Mouse (Mus musculus): ENCODE data around the gene Inpp4b.

The Inpp4b gene

DNA sequence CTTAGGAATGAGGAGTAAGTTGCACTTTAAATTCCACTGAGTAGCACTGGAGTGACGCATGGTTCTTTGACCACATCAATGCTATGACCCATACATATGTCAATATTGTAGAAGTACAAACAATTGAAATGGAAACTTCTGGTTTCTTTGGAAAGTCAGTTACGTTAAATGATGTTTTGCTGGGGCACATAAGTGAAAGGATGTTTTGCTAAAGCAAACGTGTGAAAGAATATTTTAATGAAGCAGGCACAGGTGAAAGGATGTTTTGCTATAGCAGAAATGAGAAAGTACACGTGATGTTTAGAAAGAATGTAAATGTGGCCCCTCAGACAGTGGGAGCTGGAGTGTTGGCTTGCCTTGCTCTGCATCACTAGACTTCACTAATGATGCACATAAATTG, 216.2 kb downstream of the Inpp4b start:
- in situ Hi-C loops (cut with MboI; ENCODE audit: low pct_unique_long_range_greater_than_20kb in 1 of 2, low sequenced_read_pairs in 2 of 2, unreplicated experiment in 1 of 2), result no loop called here

DNA sequence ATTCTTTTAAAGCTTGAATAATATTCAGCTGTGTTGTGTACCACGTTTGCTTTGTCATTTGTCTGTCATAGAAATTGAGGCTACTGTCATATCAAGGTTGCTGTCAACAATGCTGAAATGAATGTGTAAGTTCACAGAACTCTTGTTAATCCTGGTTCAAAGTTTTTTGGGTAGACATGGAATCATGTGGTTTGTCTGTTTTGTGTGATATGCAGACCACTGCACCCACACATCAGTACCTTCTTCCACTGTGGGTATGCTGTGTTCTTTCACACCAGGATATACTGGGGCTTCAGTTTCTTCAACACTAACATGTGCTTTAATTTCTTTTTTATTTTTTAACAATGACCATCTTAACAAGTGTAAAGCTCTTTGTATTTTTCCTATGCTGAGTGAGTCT, 220.0 kb downstream of the Inpp4b start:
- in situ Hi-C loops (cut with MboI; ENCODE audit: low pct_unique_long_range_greater_than_20kb in 1 of 2, low sequenced_read_pairs in 2 of 2, unreplicated experiment in 1 of 2), result no loop called here

DNA sequence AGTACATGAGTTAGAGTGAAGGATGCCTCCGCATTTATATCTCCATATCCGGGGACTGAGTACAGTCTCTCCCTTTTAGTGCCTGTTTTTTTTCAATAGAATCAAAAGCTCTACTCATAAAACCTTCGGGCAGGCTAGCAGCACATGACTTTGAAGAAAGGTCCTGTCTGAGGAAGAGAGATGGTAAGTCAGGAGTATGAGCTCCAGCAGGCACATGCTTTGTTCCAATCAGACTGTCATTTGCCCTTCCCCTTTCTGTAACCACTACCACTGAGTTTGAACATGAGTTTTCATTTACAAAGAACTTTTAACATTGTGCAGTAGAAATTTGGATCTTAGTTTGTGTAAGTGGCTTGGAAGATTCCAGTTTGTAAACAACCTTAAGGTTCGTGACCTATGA, 223.1 kb downstream of the Inpp4b start:
- in situ Hi-C loops (cut with MboI; ENCODE audit: low pct_unique_long_range_greater_than_20kb in 1 of 2, low sequenced_read_pairs in 2 of 2, unreplicated experiment in 1 of 2), result no loop called here

DNA sequence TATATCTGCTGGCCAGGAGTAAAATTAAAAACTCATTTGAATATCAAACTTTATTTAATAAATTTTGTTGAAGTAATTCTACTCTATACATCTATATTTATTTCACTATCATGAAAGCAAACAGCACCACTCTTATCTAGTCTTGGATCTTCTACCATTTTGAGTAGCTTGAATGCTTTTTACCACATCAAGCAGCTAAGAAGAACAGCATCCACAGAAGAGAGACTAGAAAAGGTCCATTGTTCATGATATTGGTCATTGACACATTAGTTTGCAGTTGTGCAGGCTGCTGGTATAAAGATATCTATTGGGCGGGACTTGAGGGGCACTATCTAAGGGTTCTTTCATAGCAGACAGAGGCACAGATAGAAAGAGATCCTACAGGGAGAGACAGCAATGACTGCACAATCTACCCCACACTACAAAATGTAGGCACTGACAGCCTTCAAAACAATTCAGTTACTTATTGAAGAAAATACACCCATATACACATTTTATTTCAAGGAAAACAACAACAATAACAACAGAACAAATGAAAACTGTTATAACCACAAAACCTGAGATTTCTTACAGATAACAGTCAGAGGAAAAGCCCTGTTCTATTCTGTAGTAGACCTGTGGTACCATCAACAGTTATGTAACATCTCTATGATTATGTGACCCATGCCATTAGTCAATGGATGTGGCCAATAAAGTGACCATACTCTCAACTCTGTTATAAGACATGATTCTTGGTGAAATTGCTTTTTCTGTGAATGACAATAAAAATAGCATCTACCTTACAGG, 230.2 kb downstream of the Inpp4b start:
- in situ Hi-C loops (cut with MboI; ENCODE audit: low pct_unique_long_range_greater_than_20kb in 1 of 2, low sequenced_read_pairs in 2 of 2, unreplicated experiment in 1 of 2), result no loop called here

DNA sequence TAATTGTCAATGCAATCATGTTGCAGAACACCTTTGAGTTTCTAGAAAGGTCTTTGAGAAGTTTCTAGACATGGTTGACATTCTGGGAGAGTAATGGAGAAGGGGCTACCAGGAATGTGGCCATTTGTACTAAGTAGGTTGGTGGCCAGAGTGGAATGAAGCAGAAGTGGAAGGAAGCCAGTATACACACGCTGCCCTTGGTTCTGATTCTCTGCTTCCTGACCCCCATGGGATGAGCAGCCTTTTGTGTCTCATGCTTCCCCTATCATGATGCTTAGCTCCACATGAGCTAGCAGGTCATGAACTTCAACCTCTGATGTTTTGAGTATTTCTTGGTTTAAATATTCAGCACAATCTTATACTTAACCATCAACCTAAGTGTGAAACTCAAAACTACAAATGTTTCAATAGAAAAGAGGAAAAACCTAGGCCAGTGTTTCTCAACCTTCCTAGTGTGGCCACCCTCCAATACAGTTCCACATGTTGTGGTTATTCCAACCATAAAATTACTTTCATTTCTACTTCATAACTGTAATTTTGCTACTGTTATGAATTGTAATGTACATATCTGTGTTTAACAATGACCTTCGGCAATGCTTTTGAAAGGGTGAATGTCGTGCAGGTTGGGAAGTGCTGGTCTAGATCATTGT, 233.0 kb downstream of the Inpp4b start:
- in situ Hi-C loops (cut with MboI; ENCODE audit: low pct_unique_long_range_greater_than_20kb in 1 of 2, low sequenced_read_pairs in 2 of 2, unreplicated experiment in 1 of 2), result no loop called here

DNA sequence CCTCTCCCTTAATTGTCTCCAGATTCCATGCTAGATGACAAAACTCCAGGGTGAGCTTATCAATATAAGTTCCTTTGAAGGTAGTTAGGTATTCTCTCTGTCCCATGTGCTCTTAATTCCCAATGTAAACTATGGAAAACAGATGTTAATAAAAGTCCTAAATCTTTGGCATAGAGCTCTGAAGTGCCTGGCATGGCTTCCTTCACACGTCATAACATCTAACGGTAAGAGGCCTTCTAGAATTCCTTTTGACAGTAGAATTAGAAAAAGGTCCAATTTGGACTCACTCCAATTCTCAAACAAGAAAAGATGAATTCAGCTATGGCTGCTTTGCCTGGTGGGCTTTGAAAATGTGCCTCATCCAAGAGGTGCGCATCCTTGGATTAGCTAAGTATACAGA, 236.6 kb downstream of the Inpp4b start:
- in situ Hi-C loops (cut with MboI; ENCODE audit: low pct_unique_long_range_greater_than_20kb in 1 of 2, low sequenced_read_pairs in 2 of 2, unreplicated experiment in 1 of 2), result no loop called here

DNA sequence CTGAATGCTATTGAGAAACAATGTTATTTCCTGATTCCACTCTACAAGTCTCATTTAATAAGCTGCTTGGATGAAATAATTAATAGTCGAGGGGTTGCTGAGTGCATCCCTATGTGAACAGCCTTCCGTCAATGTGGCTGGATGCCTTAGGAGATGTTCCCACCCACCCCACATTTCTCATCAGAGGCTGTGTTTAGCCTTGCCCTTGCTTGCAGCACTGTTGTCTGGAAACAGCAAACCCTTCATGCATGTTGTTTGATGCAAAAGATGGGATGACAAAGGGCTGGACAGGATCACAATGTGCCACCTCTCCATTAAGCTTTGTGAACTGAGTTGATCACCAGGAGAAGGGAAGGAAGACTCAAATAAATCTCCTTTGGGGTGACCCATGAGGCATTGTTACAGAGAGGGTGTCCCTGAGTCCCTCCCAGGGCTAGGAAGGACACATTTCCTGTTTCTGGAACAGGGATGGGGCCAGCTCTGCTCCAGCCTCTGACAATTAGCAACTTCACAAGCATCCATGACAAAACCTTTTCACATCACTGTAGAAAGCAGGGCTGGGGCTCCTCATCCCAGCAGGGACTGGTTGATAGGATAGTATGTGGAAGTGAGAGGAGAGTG, 239.6 kb downstream of the Inpp4b start:
- in situ Hi-C loops (cut with MboI; ENCODE audit: low pct_unique_long_range_greater_than_20kb in 1 of 2, low sequenced_read_pairs in 2 of 2, unreplicated experiment in 1 of 2), result no loop called here

DNA sequence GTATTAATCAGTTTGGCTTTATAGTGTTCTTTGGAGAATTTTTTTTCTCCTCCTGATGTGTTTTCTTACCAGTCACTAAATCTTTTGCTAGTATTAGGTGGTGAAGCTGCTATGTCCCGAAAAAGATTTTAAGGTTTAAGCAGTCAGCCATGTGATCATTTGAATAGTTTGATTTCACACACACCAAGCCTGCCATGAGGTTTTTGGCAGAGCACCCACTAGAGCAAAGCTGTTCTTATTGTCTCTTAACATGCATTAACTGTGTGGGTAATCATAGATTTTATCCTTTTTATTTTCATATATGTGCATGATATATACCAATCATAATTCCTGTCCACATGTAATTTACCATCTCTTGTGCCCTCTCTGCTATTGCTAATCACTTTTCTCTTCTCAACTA, 240.6 kb downstream of the Inpp4b start:
- in situ Hi-C loops (cut with MboI; ENCODE audit: low pct_unique_long_range_greater_than_20kb in 1 of 2, low sequenced_read_pairs in 2 of 2, unreplicated experiment in 1 of 2), result no loop called here

DNA sequence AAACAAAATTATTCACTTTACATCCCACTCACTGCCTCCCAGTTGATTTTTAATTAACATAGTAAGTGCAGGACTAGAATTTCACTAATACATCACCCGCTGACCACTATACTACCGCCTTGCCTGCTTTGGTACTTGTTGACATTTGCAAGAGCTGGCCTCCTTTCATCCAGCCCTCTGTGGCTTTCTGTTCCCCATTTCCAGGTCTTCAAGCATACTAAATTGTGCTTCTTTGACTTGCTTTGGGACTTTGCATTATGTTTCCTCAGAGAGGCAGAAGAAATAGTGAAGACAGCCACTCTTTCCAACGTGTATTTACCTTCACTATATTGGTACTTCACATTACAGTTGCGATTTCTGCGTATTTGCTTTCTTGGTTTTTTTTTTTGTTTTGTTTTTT, 244.4 kb downstream of the Inpp4b start:
- in situ Hi-C loops (cut with MboI; ENCODE audit: low pct_unique_long_range_greater_than_20kb in 1 of 2, low sequenced_read_pairs in 2 of 2, unreplicated experiment in 1 of 2), result no loop called here

DNA sequence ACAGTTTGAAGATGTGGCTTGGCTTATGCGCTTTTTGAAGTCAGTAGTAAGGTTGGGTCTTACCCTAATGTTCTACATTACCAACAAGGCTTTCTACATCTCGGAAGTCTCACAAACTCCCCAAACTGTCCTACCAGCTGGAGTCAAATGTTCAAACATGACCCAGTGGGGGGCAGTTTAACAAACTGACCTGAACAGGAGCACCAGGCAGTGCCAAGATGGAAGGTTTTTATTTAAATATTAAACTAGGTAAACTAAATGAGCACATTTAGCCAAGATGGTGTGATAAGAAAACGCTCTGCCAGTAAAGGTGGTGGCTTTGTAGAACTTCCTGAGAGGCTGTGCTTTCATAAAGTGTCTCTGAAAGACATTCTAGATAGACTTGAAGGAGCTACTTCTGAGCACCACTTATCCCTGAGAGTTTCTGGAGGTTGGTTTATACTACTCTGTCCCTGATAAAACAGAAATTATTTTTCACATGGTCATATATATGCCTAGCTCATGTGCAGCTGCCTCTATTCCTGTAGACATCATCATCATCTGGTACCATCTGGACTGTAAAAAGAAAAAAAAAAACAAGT, 251.9 kb downstream of the Inpp4b start:
- in situ Hi-C loops (cut with MboI; ENCODE audit: low pct_unique_long_range_greater_than_20kb in 1 of 2, low sequenced_read_pairs in 2 of 2, unreplicated experiment in 1 of 2), result no loop called here

DNA sequence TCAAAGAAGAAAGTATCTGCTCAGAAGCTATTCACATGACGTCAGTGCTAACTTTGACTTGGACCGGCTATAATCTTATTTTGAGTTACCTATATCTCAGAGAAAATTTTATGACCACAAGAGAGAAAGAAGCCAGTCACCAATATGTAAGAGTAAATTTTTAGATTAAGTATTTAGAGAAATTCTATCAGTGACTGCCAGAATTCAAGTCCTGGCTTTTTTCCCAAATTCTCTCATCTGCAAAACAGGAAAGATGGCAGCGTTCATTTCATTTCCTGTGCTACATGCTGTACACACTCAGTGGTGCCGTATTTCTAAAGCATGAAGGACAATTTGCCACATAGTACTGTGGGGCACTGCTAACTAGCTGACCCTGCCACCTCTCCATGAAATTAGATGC, 256.9 kb downstream of the Inpp4b start:
- in situ Hi-C loops (cut with MboI; ENCODE audit: low pct_unique_long_range_greater_than_20kb in 1 of 2, low sequenced_read_pairs in 2 of 2, unreplicated experiment in 1 of 2), result no loop called here

DNA sequence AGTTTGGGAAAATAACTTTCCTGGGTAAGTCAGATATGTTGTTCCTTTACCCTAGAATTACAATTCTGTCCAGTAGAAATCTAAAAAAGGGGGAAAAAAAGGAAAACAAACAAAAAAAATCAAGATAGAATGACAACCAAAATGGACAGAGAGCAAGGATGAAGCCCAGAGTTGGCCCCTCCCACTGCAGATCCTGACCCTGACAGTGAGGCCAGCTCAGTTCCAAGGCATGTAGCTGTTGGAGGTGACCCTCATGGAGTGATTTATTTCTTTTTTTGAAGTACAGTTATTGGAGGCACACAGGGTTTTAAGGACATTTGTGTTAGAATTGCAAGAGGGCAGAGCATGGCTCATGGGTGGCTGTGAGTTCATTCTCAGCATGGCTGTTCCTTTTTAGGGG, 258.8 kb downstream of the Inpp4b start:
- in situ Hi-C loops (cut with MboI; ENCODE audit: low pct_unique_long_range_greater_than_20kb in 1 of 2, low sequenced_read_pairs in 2 of 2, unreplicated experiment in 1 of 2), result no loop called here

DNA sequence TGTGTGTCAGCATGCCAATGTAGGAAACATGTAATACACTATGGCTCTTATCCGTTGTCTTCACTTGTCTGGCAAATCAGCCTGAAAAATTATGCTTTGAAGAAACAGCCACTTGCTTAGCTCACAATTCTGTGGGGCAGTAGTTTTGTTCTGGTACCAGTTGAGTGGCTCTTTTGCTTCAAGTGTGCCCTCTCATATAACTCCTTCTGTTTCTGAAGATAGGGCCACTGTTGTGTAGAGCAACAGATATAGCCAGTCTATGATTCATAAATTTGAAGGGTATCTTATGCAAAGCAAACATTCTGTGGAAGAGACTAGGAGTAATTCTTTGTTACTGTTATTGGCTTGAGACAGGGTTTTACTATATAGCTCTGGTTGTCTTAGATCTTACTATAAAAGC, 265.7 kb downstream of the Inpp4b start:
- in situ Hi-C loops (cut with MboI; ENCODE audit: low pct_unique_long_range_greater_than_20kb in 1 of 2, low sequenced_read_pairs in 2 of 2, unreplicated experiment in 1 of 2), result no loop called here

DNA sequence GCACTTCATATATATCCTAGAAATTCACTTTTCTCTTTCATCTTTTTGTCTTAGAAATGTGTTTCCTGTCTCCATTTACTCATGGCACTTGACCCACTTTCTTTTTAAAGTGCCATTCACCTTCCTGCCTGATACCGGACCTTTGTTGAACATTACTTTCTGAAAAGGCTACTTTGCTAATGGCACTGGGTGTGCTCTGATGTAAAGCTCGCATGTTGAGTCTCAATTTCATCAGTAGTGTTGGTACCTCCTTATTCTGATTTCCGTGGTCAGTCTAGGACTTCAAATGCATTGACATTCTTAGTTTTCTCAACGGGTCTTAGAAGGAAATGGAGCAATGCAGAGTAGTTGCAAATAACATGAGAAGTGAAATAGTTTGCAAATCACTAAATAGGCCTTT, 266.7 kb downstream of the Inpp4b start:
- in situ Hi-C loops (cut with MboI; ENCODE audit: low pct_unique_long_range_greater_than_20kb in 1 of 2, low sequenced_read_pairs in 2 of 2, unreplicated experiment in 1 of 2), result no loop called here

DNA sequence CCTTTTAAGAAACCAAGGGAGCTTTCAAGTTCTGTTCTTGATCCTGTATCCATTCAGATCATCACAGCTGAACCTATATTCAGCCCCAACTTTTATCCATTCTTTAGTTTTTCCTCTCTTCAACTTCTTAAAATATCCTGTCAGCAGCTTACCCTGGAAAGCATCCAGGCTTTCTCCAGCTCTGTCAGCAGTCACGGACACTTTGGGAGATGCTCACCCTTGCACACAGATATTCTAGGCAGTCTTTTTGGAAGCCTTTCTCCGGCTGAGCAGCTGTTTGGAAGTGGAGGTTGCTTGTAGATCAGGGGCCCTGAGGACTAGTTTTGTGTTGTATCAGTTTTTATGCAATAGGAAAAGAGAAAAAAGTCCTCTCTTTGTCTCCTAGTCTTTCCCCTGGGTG, 270.3 kb downstream of the Inpp4b start:
- in situ Hi-C loops (cut with MboI; ENCODE audit: low pct_unique_long_range_greater_than_20kb in 1 of 2, low sequenced_read_pairs in 2 of 2, unreplicated experiment in 1 of 2), result no loop called here

DNA sequence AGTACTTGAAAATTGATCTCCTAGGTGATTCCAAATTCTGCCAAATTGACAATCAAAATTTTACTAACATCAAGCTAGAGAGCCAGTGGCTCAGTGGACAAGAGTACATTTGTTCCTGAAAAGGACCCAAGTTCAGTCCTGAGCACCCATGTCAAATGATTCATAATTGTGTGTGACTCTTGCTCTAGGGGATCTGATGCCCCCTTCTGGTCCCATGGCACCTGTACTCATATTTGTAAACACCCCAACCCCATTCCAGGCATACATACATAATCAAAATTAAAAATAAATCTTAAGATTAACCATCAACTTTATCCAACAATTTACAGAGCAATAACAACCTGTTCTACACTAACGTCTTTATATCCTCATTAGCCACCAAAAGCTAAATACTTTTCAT, 271.8 kb downstream of the Inpp4b start:
- in situ Hi-C loops (cut with MboI; ENCODE audit: low pct_unique_long_range_greater_than_20kb in 1 of 2, low sequenced_read_pairs in 2 of 2, unreplicated experiment in 1 of 2), result no loop called here

DNA sequence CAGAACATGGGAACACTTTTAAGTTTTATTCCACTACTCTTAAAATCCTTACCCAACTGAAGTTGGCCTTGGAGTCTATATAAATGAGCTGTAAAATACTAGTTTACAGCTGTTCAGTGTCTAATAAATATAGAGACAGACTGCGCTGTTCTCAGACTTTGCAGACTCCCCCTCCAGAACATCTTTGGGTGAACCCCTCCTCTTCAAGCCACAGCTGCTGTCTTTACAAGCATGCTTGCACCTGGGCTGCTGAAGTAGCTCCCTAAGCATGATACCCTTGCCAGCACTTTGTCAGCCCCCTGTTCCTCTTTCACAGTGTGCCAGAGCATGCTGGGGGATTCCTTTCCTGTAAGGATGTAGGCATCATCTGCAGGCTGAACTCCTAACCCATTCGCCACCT, 272.2 kb downstream of the Inpp4b start:
- in situ Hi-C loops (cut with MboI; ENCODE audit: low pct_unique_long_range_greater_than_20kb in 1 of 2, low sequenced_read_pairs in 2 of 2, unreplicated experiment in 1 of 2), result no loop called here

DNA sequence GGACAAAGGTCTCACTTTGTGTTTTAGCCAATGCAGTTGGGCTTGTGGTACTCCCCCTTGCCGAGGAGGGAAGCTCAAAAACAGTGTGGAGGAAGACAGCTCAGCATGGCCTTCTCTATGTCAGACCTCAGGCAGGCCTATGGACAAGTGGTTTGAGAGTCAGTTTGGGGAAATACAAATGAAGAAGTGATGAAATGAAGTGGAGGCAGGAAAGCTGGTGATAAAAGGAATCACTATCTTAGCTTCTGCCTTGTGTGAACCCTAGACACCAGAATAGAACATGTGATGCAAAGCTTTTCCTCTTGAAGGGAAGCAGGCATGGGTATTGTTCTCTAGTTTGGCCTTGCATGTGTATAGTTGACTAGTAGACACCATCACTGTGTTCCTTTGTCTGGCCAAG, 273.2 kb downstream of the Inpp4b start:
- in situ Hi-C loops (cut with MboI; ENCODE audit: low pct_unique_long_range_greater_than_20kb in 1 of 2, low sequenced_read_pairs in 2 of 2, unreplicated experiment in 1 of 2), result no loop called here

DNA sequence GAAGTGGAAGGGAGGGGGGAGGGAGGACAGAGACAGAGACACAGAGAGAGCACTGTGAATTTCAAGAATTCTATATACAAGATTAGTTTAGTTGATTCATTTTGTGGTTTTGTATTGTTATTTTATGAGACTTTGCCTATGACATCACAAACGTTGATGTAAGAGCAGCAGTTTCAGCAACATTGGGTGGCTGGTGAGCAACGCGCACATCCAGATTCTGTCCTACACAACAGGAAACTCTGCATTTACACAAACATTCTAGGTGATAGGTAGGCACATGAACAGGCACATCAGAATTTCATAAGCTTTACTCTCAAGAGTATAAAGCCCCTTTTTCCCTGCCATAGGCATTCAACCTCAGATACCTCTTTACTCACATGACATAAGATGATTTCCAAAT, 276.6 kb downstream of the Inpp4b start:
- in situ Hi-C loops (cut with MboI; ENCODE audit: low pct_unique_long_range_greater_than_20kb in 1 of 2, low sequenced_read_pairs in 2 of 2, unreplicated experiment in 1 of 2), result no loop called here

DNA sequence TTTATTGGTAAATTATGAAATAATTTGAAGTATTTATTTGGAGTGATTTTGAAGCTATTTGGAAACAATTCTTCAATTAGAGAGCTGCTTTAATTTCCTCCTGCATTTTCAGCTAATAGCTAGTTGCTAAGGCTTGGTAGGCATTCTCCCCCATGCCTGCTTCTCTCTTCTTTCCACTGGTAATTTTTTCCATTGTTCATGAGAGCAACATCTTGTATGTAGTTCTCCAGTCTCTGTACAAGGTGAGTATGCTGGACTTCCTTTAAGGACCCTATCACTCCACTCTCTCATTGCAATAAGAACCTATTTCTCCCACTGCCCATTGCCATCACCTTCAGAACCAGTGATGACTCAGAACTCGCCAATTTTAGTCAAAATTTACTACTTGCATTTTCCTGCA, 292.7 kb downstream of the Inpp4b start:
- in situ Hi-C loops (cut with MboI; ENCODE audit: low pct_unique_long_range_greater_than_20kb in 1 of 2, low sequenced_read_pairs in 2 of 2, unreplicated experiment in 1 of 2), result no loop called here
